Mouse (Mus musculus): ENCODE results near the gene Vps13d.

DNA sequence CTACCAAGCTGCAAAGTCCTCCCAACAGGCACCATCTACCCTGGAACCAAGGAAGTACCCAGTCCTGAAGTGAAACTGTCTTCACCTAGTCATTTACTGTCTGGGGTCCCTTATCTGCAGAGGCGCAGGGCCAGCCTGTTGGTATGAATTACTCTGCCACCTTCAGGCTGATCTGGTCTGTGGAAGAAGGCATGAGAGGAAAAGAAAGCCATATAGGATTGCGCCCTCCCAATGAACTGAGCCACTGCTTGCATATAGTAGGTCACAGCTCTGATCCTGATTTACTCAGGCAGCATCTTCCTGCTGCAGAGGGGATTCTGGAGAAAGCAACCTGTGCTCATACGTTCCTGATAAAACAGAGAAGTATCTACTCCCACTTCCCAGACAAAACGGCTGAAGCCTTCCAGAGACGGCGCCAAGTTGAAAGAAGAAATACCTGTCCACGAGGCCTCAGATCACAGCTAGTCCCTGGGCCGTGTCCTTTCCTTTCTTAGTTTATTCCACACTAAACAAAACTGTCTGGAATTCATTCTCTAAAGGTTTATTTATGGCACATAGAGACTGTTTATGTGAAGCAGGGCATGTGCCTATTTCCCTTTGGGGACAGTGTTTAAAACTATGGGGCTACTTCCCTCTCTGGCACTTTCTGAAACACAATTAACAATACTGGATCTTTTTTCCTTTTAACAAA is 144.1 kb downstream of the Vps13d start:
- TF ChIP-seq POLR2A (IDR thresholded peaks at IDR 0.05; ENCODE audit: control insufficient read depth, extremely low read depth, insufficient read depth, low read length, poor library complexity) (no peak), CTCF (IDR thresholded peaks at IDR 0.05; ENCODE audit: borderline replicate concordance, control insufficient read depth, extremely low read depth, insufficient read depth, low read length, poor library complexity) (no peak)
